Mouse (Mus musculus) C2C12 (cell line): ENCODE measurements around the gene Vwa3a.

Source experiments
- CTCF ChIP-seq: IDR thresholded peaks from one replicate; pipeline ENCODE4 v1.5.1; 2011; ENCODE audit not compliant: control insufficient read depth, insufficient read depth, insufficient read length
- FOSL1 ChIP-seq: IDR thresholded peaks from one replicate; pipeline ENCODE4 v1.8.0; 2011; ENCODE audit warnings: mild to moderate bottlenecking, low read length; ENCODE audit not compliant: poor library complexity, insufficient read depth, severe bottlenecking
- MYOG ChIP-seq: IDR thresholded peaks from one replicate; pipeline ENCODE4 v1.6.1; 2011; ENCODE audit not compliant: control insufficient read depth, insufficient read length; ENCODE audit errors: extremely low read depth
- USF1 ChIP-seq: IDR thresholded peaks from one replicate; pipeline ENCODE4 v1.6.1; 2011; ENCODE audit warnings: low read depth, mild to moderate bottlenecking, control low read depth, moderate library complexity

GRCm38 (mm10) chr7:120778012-120778411, 38.9 kb downstream of the Vwa3a start:
- TF ChIP-seq MYOG (no peak), FOSL1 (no peak), CTCF (no peak), USF1 (no peak)
